Mouse (Mus musculus) hindbrain, embryonic 16.5 days (tissue): ENCODE measurements around the gene Gpr25. TPM values are rescaled to one million over a fixed set of nuclear protein-coding genes. Genes with fewer than 3 reads are reported as not detected.

Source experiments
- ATAC-seq: fragments of 200-750 bp; cut with Nextera tagmentation; 2 replicates; pipeline ENCODE4 v1.8.0; 2017; ENCODE audit warnings: moderate TSS enrichment, moderate library complexity
- H3K27ac ChIP-seq: fragments of 300-500 bp; sonication (generic); 2 replicates; pipeline ENCODE4 v1.5.1; 2014; ENCODE audit warnings: low read depth, mild to moderate bottlenecking, control low read depth, low read length, moderate library complexity
- H3K27me3 ChIP-seq: fragments of 300-500 bp; sonication (generic); replicated peaks from 2 replicates; pipeline ENCODE4 v1.6.1; 2014; ENCODE audit warnings: low read length; ENCODE audit not compliant: control insufficient read depth, insufficient read depth
- H3K36me3 ChIP-seq: fragments of 300-500 bp; sonication (generic); 2 replicates; pipeline ENCODE4 v1.6.1; 2014; ENCODE audit warnings: mild to moderate bottlenecking, low read length, moderate library complexity, mixed read lengths; ENCODE audit not compliant: control insufficient read depth, insufficient read depth
- H3K4me1 ChIP-seq: fragments of 300-500 bp; sonication (generic); 2 replicates; pipeline ENCODE4 v1.6.1; 2014; ENCODE audit warnings: low read depth, low read length; ENCODE audit not compliant: control insufficient read depth, insufficient read depth
- H3K4me2 ChIP-seq: fragments of 300-500 bp; sonication (generic); 2 replicates; pipeline ENCODE4 v1.6.1; 2014; ENCODE audit warnings: mild to moderate bottlenecking, low read length, control low read depth, moderate library complexity
- H3K4me3 ChIP-seq: fragments of 300-500 bp; sonication (generic); 2 replicates; pipeline ENCODE4 v1.5.1; 2014; ENCODE audit warnings: mild to moderate bottlenecking, low read length, control low read depth, moderate library complexity
- H3K9ac ChIP-seq: fragments of 300-500 bp; sonication (generic); 2 replicates; pipeline ENCODE4 v1.6.1; 2014; ENCODE audit warnings: low read depth, mild to moderate bottlenecking, control low read depth, low read length, moderate library complexity
- H3K9me3 ChIP-seq: fragments of 300-500 bp; sonication (generic); 2 replicates; pipeline ENCODE4 v1.6.1; 2014; ENCODE audit warnings: mild to moderate bottlenecking, low read length, moderate library complexity; ENCODE audit not compliant: control insufficient read depth
- WGBS: fragments of 180-500 bp; shearing (Covaris S2); extraction: QIAGEN DNeasy Blood & Tissue Kit; methylation state at CpG from one replicate; pipeline ENCODE4 v1.1.7; 2014; 5-methylcytosine and 5-hydroxymethylcytosine counted together
- polyA plus RNA-seq: library from polyadenylated mRNA; unstranded; fragments of >200 nt; fragmentation: Nextera tagmentation; extraction: Ambion mirVana; gene quantifications from 2 replicates; pipeline ENCODE4 v1.2.1, GENCODE M21; 2015

Gene Gpr25
- polyA plus RNA-seq, 1 experiment from 2014 or later, result 1.4 TPM

GRCm38 (mm10) chr1:136244469-136244868 is 16.2 kb downstream of the Gpr25 start:
- no peak overlapping the region for H3K4me2 ChIP-seq
- H3K36me3 ChIP-seq, result no peaks in the 10 kb centered on the region
- 90% methylated on average over 4 of the region's 5 CpGs for whole genome bisulfite sequencing
- no peaks in the 10 kb centered on the region for H3K9me3 ChIP-seq
- H3K9ac ChIP-seq, result no peak overlapping the region
- H3K4me3 ChIP-seq, result no peak overlapping the region
- no peaks in the 10 kb centered on the region for H3K27me3 ChIP-seq
- H3K4me1 ChIP-seq, result no peaks in the 10 kb centered on the region
- no peak for ATAC-seq
- no peak overlapping the region for H3K27ac ChIP-seq

- Histone ChIP-seq H3K27ac (no peak overlapping the region), H3K4me2 (no peak overlapping the region), H3K9me3 (no peaks in the 10 kb centered on the region), H3K4me1 (no peaks in the 10 kb centered on the region), H3K4me3 (no peak overlapping the region), H3K9ac (no peak overlapping the region), H3K36me3 (no peaks in the 10 kb centered on the region), H3K27me3 (no peaks in the 10 kb centered on the region)
- 89% methylated on average over 7 of the region's 7 CpGs for WGBS
- no peak for ATAC-seq
These were observed 18.9 kb downstream of the Gpr25 start for GRCm38 (mm10) chr1:136241801-136242200.

- WGBS, result 91% methylated on average over 4 of the region's 4 CpGs
These were observed 22.2 kb downstream of the Gpr25 start for GRCm38 (mm10) chr1:136238495-136238894.

GRCm38 (mm10) chr1:136234595-136235092 is 26.0 kb downstream of the Gpr25 start:
- peak overlapping the region; percentile 90 for H3K4me2 ChIP-seq
- no peak overlapping the region; the same call in 1 of the 2 replicates for H3K27ac ChIP-seq
- no peaks in the 10 kb centered on the region for H3K36me3 ChIP-seq
- H3K9ac ChIP-seq, result peak overlapping the region; percentile 71
- H3K4me3 ChIP-seq, result peak overlapping the region; percentile 61
- peaks cover 21% of the 10 kb centered on the region for H3K4me1 ChIP-seq
- ATAC-seq, result peak; percentile 5; the same call in 1 of the 2 replicates
- H3K9me3 ChIP-seq, result no peaks in the 10 kb centered on the region
- WGBS, result 1% methylated on average over 9 of the region's 9 CpGs
- no peaks in the 10 kb centered on the region for H3K27me3 ChIP-seq

More at GRCm38 (mm10) chr1:136238495-136238894, 22.2 kb downstream of the Gpr25 start:
- Histone ChIP-seq H3K27me3 (no peaks in the 10 kb centered on the region), H3K4me3 (no peak overlapping the region), H3K9ac (no peak overlapping the region), H3K36me3 (no peaks in the 10 kb centered on the region), H3K4me2 (no peak overlapping the region), H3K4me1 (peaks cover 4% of the 10 kb centered on the region), H3K9me3 (no peaks in the 10 kb centered on the region), H3K27ac (no peak overlapping the region)
- no peak for ATAC-seq

- ATAC-seq, result peak; percentile 76
- Histone ChIP-seq H3K4me1 (peaks cover 25% of the 10 kb centered on the region), H3K4me2 (peak within 1 kb of the TSS; percentile 90), H3K9ac (peak within 1 kb of the TSS; percentile 71), H3K27me3 (no peaks in the 10 kb centered on the region), H3K9me3 (no peaks in the 10 kb centered on the region), H3K4me3 (peak within 1 kb of the TSS; percentile 61), H3K27ac (no peak within 1 kb of the TSS; the same call in 1 of the 2 replicates), H3K36me3 (no peaks in the 10 kb centered on the region)
- 3% methylated on average over 40 of the region's 51 CpGs for WGBS
These were observed 26.6 kb downstream of the Gpr25 start, which contains the start of gene Inava for GRCm38 (mm10) chr1:136233892-136234594. Gene Inava (minus strand): TSS chr1:136234264.

- no peak for ATAC-seq
- peak overlapping the region; percentile 90 for H3K4me2 ChIP-seq
- H3K36me3 ChIP-seq, result no peaks in the 10 kb centered on the region
- peak overlapping the region; percentile 61 for H3K4me3 ChIP-seq
- H3K27me3 ChIP-seq, result no peaks in the 10 kb centered on the region
- H3K27ac ChIP-seq, result no peak overlapping the region
- peak overlapping the region; percentile 71 for H3K9ac ChIP-seq
- peaks cover 29% of the 10 kb centered on the region for H3K4me1 ChIP-seq
- under 1% methylated on average over 23 of the region's 23 CpGs for WGBS
- H3K9me3 ChIP-seq, result no peaks in the 10 kb centered on the region
These were observed 27.5 kb downstream of the Gpr25 start for GRCm38 (mm10) chr1:136232986-136233790.

GRCm38 (mm10) chr1:136232285-136232926 is 28.3 kb downstream of the Gpr25 start:
- Histone ChIP-seq H3K27me3 (no peaks in the 10 kb centered on the region), H3K4me3 (peak overlapping the region; percentile 61), H3K27ac (no peak overlapping the region), H3K9ac (peak overlapping the region; percentile 71; the same call in 1 of the 2 replicates), H3K4me1 (peaks cover 29% of the 10 kb centered on the region), H3K9me3 (no peaks in the 10 kb centered on the region), H3K4me2 (peak overlapping the region; percentile 90), H3K36me3 (no peaks in the 10 kb centered on the region)
- WGBS, result 3% methylated on average over 9 of the region's 9 CpGs
- no peak for ATAC-seq

- ATAC-seq, result no peak
- 0 out of 2 replicates have a peak overlapping the region, but pooled peaks have one; percentile 3 for H3K4me3 ChIP-seq
- H3K9ac ChIP-seq, result no peak overlapping the region
These were observed 29.1 kb downstream of the Gpr25 start for GRCm38 (mm10) chr1:136231596-136231995.

More at GRCm38 (mm10) chr1:136231596-136231995, 29.1 kb downstream of the Gpr25 start:
- H3K27ac ChIP-seq, result no peak overlapping the region
- no peaks in the 10 kb centered on the region for H3K27me3 ChIP-seq
- H3K36me3 ChIP-seq, result no peaks in the 10 kb centered on the region
- 7% methylated on average over 6 of the region's 6 CpGs for WGBS
- peak overlapping the region; percentile 90 for H3K4me2 ChIP-seq
- H3K4me1 ChIP-seq, result peaks cover 29% of the 10 kb centered on the region
- H3K9me3 ChIP-seq, result no peaks in the 10 kb centered on the region
